ENCODE assay signal across 8 mouse cellular contexts in the genomic region with DNA sequence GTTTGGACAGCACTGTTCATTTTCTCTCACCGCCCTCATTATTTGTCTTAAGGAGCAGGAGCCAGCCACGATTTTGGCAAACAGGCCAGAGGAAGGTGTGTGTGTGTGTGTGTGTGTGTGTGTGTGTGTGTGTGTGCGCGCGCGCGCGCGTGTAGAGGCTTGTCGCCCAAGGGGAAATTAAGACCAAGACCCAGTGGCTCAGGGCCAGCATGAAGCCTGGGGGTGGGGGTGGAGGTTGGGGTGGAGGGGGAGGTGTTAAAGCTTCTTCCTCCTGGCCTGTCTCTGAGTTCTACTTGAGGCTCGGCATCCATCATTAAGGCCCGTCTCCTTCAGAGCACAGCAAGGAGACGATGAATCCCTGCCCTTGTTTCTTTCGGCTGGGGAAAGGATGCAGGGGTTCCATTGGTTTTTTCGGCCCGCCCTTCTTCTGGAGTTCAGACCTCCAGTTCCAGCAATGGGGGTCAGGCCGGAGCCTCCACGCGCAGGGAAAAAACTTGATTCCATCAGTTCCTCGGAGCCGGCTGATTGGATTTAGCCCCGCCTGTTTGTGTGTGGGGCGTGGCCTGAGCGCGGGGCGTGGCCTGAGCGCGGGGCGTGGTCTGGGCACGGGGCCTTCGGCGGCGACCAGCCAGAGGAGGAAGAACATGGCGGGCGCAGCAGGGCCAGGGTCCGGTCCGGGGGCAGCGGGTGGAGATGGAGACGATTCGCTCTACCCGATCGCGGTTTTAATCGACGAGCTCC. TPM values are rescaled to one million over a fixed set of nuclear protein-coding genes. Genes with fewer than 3 reads are reported as not detected.
DNase-seq lines count a peak whose midpoint lies in the region; ATAC-seq and TF ChIP-seq lines count a peak whose summit lies in the region.

No protein-coding gene starts in this region.

- H3K4me3 ChIP-seq in hindbrain, embryonic 16.5 days (ENCODE audit: low read length), result peak overlapping the region; percentile 77
- H3K4me3 ChIP-seq in left cerebral cortex, adult 2 months, result peak overlapping the region; percentile 99
- H3K4me3 ChIP-seq in macrophage (ENCODE audit: inconsistent target), result peak overlapping the region; percentile 39

- no peaks in the 10 kb centered on the region for H3K9me3 ChIP-seq in hindbrain, embryonic 16.5 days (ENCODE audit: control insufficient read depth, low read length)

- under 1% methylated on average over 45 of the region's 45 CpGs for WGBS in hindbrain, embryonic 16.5 days
- 1% methylated on average over 30 of the region's 45 CpGs for WGBS in macrophage (ENCODE audit: missing documents)

- H3K79me2 ChIP-seq in macrophage (ENCODE audit: inconsistent target), result peaks cover 5% of the 10 kb centered on the region; the same call in 1 of the 2 replicates

- DNase-seq in ZHBTc4 (ENCODE audit: low read depth, low spot score), result peak; percentile 96
- peak; percentile 90 to 94 for DNase-seq in cerebellum, postnatal 4 days (ENCODE audit: low spot score in 2 of 2)
- peak; percentile 94 for DNase-seq in gastrocnemius, adult 18-20 months (ENCODE audit: low spot score)
- peak; percentile 90 to 93 for DNase-seq in left cerebral cortex, adult 2 months (ENCODE audit: extremely low spot score in 1 of 2, low spot score in 2 of 2)
- DNase-seq in retina, postnatal 7 days (ENCODE audit: low read depth, low spot score), result peak; percentile 76
- DNase-seq in urinary bladder, adult 18-20 months (ENCODE audit: low spot score in 2 of 2), result peak; percentile 91 to 100

- peak; percentile 93 for ATAC-seq in hindbrain, embryonic 16.5 days

- no peaks in the 10 kb centered on the region for H3K27me3 ChIP-seq in hindbrain, embryonic 16.5 days (replicated peaks; ENCODE audit: control insufficient read depth, insufficient read depth, low read length)

- no peak for TF ChIP-seq CTCF in left cerebral cortex, adult 2 months (IDR thresholded peaks at IDR 0.05)

- H3K4me2 ChIP-seq in hindbrain, embryonic 16.5 days (ENCODE audit: low read length), result peak overlapping the region; percentile 74

- intact Hi-C loops in left cerebral cortex, adult 2 months (cut with DNase I), result no loop called here

- peaks cover 14% of the 10 kb centered on the region for H3K4me1 ChIP-seq in hindbrain, embryonic 16.5 days (ENCODE audit: control insufficient read depth, insufficient read depth, low read depth, low read length)

- peak overlapping the region; percentile 84 for H3K9ac ChIP-seq in hindbrain, embryonic 16.5 days (ENCODE audit: low read depth, low read length)

- H3K36me3 ChIP-seq in hindbrain, embryonic 16.5 days (ENCODE audit: control insufficient read depth, insufficient read depth, low read length), result peaks cover 9% of the 10 kb centered on the region; the same call in 1 of the 2 replicates
- H3K36me3 ChIP-seq in macrophage (ENCODE audit: inconsistent target), result peaks cover 4% of the 10 kb centered on the region

- H3K27ac ChIP-seq in hindbrain, embryonic 16.5 days (ENCODE audit: low read depth, low read length), result peak overlapping the region; percentile 80
- peak overlapping the region; percentile 92 for H3K27ac ChIP-seq in left cerebral cortex, adult 2 months
- no peak overlapping the region for H3K27ac ChIP-seq in macrophage

RNA-seq across cellular contexts. Expression of gene Ppp2r1b, which starts 11.4 kb away (rescaled TPM):
- total RNA-seq in gastrocnemius, adult 18-20 months (2021), result 1 to 10 TPM; 4.3 to 5.4 TPM
- 41.1 and 48.1 TPM in 2 replicates for polyA plus RNA-seq in hindbrain, embryonic 16.5 days (2015; fragmentation: Nextera tagmentation; extraction: Ambion mirVana)
- 10 to 100 TPM; 21.6 to 28.5 TPM for total RNA-seq in left cerebral cortex, adult 2 months (2021)
- 10 to 100 TPM in 25 of 26 experiments, 1 to 10 TPM in 1; 8.0 to 82.0 (median 25.5) TPM for total RNA-seq in macrophage (2018; cell fraction: chromatin; rRNA removed)
- 10 to 100 TPM; 13.8 to 29.4 (median 18.7) TPM for total RNA-seq in macrophage (2018; cell fraction: cytosol; rRNA removed)
- total RNA-seq in macrophage (2018; cell fraction: nucleus; rRNA removed), result 10 to 100 TPM; 11.2 to 76.5 (median 18.1) TPM
- polyA plus RNA-seq in macrophage (2018), result 14.4 to 23.7 TPM (median 14.9 TPM) in 3 replicates

Comparison
In these comparisons a context has a peak if more than half of its experiments do, and no peak if none do; other contexts are left out.
1. H3K4me3 ChIP-seq: peak in every context shown above with its lines; median percentile 99 in left cerebral cortex, adult 2 months; 77 in hindbrain, embryonic 16.5 days; 39 in macrophage.